Mouse (Mus musculus) c-Kit-positive CD71-positive TER-119-positive erythroid progenitor cells, embryonic 14.5 days (primary cell): Measurements from ENCODE around the gene Masp2.
A peak's percentile ranks its signal among the peaks of the same experiment; 100 is the strongest.

Experiments used
- DNase-seq: peaks from one replicate; pipeline ENCODE4 v3.0.0-alpha.2; 2013; ENCODE audit warnings: low spot score

The Masp2 gene

DNA sequence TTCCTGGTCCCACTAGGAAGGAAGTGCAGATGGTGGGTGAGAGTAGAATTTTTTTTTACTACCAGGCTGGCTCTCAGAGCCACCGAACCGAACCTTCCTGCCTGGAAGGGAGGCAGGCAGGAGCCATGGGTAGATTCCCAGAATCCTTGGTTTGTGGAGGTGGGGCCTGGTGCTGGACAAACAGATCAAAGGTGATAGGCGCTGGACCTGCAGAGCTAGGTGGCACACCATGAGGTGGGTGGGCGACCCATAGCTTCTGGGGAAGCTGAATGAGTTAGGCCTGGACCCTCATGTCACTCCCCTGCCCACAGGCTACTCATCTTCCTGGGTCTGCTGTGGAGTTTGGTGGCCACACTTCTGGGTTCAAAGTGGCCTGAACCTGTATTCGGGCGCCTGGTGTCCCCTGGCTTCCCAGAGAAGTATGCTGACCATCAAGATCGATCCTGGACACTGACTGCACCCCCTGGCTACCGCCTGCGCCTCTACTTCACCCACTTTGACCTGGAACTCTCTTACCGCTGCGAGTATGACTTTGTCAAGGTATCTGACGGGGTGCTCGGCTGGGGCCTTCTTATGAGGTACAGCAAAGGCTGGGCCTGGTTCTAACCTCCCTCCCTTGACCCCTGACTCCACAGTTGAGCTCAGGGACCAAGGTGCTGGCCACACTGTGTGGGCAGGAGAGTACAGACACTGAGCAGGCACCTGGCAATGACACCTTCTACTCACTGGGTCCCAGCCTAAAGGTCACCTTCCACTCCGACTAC lies at the start of gene Masp2:
Gene Masp2 (plus strand): TSS at position 198 of the 764 bp plus-strand sequence.
- no peak for DNase-seq

DNA sequence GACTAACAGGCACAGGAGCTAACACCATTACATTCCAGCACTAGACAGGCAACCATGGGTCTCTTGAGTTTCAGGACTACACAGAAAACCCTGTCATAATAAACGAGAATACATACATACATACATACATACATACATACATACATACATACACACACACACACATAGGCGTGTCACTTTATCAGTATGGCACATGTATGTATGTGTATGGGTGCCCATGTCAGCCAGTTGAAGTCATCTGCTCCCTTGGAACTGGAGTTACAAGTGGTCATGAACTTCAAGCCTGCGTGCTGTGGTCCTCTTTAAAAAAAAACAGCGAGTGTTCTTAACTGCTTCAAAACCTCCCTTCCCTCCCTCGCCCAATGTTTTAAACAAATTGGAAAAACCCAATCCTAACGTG lies 44.6 kb upstream of the Masp2 start:
- DNase-seq: no peak

DNA sequence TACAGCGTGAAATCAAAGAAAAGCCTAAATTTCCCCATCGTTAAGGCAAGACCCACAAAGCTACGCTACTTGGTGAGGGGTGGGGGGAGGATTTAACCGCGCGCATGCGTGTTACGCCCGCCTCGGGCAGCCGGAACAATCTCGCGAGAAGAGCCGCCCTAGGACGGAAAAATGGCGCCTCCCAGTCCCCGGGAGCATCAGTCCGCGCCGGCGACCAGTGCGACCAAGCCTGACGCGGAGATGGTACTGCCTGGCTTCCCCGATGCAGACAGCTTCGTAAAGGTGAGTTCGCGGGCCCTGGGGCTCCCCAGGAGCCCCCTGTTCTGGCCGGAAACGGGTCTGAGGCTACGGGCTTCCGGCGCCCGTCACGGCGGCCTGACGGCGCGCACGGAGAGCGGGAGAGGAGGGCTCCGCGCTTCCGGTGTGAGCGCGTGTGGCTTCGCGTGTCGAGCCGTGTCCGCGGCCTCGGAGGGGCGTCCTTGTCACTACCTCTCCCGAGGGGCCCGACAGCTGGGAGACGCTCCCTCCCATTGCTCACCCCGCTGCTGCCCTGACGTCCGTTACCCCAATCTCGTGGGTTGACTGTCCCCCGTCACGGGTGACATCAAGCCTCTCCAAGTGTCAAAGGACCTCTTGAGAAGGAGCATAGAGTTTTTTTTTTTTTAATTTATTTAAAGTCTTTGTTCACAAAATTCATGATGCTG lies 43.9 kb upstream of the Masp2 start, which contains the start of gene Exosc10:
Gene Exosc10 (plus strand): TSS at position 133 of the 704 bp plus-strand sequence.
- peak; percentile 85 for DNase-seq

DNA sequence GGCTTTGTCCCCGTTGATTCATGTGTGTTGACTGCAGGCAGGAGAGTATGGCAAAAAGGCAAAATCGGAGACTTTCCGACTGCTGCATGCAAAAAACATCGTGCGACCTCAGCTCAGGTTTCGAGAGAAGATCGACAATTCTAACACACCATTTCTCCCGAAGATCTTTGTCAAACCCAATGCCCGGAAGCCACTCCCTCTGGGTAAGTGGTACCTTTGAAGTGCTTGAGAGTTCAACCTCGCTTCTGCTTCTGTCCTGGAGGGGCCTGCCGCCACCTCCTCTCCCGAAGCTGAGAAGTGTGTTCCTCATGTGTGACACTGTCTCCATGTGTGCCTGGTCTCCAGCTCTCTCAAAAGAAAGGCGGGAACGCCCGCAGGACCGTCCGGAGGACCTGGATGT lies 39.7 kb upstream of the Masp2 start:
- DNase-seq: no peak

DNA sequence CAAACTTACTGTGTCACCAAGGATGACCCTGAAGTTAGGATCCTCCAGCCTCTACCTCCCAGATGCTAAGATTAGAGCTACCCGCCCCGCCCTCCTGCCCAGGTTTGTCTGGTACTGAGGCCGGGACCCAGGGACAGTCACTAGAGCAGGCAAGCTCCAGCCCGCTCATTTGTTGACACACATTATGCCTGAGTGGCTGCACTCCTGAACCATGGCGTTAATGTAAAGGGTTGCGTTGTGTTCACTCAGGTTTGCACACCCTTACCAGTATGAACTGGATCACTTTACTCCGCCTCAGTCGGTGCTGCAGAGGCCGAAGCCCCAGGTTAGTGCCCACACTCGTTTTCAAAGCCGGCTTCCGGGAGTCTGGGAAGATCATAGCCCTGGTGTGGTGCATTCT lies 38.8 kb upstream of the Masp2 start:
- DNase-seq: no peak

DNA sequence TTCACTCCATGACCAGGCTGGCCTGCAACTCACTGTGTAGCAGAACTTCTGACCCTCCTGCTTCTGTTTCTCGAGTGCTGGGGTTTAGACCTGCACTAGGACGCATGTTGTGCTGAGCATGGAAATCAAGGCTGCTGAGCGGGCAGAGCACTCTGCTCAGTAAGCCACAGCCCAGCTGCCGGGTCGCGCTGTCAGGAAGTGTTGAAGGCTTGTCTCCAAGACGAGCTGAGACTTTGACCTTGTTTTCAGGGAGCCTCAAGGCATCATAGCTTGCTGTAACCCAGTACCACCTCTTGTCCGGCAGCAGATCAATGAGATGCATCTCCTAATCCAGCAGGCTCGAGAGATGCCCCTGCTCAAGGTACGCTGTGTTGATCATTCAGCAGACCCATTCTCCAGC lies 32.2 kb upstream of the Masp2 start:
- no peak for DNase-seq

DNA sequence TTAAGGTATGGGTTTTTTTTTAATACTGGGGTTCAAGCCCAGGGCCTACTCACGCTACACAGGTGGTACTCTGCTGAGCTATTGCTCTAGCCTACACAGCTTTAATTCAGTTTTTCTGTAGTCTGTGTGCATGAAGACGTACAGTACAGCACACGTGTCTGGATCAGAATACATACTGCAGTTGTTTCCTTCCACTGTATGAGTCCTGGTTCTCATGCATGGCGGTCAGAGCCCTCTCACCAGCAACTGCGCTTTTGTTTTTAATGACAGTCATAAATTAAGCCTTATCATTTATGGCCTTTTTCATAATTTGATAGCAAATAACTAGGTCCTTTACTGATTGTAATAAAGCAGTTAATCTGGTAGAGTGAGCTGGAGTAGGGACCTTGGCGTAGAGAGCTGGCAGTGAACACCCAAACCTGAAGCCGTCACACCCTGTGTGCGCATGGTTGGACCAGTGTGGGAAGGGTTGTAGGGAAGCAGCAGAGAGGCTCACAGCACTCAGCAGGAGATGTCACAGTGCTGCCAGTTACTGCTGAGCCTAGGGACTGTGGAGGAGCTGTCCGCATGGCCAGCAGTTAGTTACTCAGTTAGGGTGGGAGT lies 31.6 kb upstream of the Masp2 start:
- no peak for DNase-seq

DNA sequence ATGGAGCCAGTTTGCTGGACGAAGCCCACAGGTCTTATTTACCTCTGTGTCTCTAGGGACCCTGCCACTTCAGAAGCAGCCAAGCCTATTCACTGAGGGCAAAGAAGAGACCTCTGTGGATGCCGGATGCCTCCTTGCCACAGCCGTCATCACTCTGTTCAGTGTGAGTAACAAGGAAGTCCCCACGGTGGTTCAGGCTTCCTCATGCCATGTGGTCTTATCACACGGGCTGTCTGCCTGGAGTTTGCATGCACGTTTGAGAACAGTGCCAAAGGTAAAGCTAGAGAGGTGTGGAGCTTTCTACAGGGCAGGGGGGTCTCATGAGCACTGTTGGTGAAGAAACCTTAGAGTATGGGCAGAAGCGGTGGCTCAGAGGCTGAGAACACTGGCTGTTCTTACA lies 29.1 kb upstream of the Masp2 start:
- DNase-seq: no peak

DNA sequence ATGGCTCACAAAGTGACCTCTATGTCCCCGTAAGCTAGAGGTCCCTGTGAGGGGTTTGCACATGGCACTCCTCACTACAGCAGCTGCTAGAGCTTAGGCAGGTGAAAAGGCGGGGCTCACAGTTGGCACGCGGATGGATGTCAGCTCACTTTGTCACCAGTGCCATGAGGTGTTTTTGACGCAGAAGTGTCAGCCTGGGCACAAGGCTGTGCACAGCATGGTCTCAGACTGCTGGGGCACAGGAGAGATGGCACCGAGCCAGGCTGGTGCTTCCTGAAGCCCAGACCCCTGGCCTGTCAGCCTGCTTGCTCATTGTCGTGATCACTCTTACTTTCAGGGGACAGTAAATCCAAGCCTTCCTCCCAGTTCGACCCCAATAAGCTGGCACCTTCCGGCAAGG lies 21.6 kb upstream of the Masp2 start:
- DNase-seq: no peak

DNA sequence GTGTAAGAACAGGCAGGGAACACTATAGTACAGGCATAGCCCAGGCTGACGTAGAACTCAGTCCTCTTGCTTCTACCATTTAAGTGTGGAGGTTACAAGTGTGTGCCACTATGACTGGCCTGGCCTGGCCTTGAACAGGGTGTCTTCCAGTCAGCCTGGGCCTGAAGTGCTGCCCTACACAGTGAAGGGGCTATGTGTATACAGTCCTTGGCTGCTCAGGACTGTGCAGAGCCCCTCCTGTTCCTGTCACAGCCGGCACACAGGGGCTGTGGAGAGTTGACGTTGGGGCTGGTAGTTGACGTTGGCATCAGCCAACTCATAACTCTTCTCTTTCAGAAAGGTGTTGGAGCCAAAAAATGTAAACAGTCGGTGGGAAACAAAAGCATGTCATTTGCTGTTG lies 20.9 kb upstream of the Masp2 start:
- DNase-seq: no peak

DNA sequence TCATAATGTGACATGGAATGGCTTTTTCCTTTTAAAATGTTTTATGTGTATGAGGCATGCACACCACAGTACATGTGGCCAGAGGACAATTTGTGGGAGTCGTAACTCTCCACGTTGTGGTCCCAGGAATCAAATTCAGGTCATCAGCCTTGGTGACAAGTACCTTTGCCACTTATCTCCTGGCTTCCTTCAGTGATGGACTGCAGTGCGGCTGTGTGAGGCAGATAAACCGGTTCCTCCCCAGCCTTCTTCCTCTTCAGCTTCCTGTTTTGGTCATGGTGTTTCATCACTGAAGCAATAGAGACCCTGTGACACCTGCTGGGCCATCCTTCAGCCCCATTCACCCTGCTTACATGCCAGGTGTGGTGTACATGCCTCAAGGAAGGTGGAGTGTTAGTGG lies 19.1 kb upstream of the Masp2 start:
- DNase-seq: no peak

DNA sequence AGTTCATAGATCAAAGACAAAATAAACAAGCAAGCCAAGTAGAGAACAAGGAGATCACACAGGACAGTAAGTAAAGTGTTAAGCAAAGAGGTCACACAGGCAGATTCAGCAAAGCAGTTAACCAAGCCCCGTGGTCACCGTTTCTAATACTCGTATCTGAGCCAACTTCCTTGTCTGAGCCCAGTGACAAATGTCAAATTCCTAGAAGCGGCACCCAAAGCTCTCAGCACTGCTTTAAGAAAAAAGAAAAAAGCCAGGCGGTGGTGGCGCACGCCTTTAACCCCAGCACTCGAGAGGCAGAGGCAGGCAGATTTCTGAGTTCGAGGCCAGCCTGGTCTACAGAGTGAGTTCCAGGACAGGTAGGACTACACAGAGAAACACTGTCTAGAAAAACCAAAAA lies 15.7 kb upstream of the Masp2 start:
- DNase-seq: no peak

DNA sequence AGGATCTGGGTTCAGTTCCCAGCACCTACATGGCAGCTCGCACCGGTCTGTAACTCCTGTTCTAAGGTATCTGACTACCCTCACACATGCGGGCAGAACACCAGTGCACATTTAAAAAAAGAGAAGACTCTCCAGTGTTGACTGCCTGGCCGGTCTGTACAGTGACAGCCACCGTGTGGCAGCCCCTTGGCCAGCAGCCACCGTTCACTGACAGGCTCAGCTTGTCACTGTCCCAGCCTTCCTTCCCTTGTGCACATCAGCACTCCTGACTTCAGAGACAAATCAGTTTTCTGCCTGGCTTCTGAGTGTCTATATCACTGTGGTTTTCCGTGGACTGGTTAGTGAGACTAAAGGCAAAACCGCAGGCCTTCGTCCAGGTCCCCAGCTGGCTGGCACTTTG lies 13.6 kb upstream of the Masp2 start:
- no peak for DNase-seq

DNA sequence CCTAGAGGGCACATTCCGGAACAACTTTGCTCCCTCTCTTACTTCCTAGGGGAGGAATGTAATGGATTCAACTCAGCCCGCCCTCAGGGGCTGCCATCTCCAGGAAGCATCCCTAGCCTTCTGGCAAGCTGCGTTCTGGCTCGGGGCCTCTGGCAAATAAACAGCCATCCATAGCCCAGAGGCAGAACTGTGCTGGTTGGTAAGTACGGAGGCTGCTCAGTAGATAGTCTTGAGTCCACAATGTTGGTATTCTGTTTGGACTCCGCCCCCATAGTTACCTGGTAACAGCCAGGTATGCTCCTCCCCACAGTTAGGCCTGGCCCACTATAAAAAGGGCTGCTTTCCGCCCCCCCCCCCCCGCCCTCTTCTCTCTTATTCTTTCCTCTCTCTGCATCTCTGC lies 12.8 kb upstream of the Masp2 start:
- DNase-seq: no peak

DNA sequence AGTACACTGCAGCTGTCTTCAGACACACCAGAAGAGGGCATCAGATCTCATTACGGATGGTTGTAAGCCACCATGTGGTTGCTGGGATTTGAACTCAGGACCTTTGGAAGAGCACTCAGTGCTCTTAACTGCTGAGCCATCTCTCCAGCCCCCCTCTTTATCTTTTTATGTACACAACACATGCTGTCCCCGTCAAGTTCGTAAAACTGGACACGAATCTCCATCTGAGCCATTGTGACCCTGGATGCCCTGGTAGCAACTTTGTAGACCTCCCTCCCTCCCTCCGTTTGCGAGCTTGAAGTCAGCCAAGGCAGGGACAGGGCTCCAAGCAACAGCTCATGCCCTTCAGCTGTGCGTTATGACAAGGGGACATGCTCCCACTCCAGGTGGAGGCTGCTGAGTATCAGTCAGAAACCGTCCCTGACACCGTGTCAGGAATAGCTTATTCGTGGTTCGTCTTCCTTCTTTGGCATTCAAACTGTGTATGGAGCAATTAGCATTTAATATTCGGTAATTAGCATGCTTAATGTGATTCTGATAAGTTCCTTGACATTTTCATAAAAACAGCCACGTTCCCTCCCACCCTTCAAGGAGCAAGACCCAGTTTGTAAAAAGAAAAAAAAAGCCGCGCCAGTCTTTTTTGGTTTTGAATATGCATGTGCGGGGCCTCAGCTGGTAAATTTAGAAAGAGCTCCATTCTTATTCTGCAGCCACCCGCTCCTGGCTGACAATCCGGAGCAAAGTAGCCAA lies 11.8 kb upstream of the Masp2 start:
- DNase-seq: peak; percentile 34

DNA sequence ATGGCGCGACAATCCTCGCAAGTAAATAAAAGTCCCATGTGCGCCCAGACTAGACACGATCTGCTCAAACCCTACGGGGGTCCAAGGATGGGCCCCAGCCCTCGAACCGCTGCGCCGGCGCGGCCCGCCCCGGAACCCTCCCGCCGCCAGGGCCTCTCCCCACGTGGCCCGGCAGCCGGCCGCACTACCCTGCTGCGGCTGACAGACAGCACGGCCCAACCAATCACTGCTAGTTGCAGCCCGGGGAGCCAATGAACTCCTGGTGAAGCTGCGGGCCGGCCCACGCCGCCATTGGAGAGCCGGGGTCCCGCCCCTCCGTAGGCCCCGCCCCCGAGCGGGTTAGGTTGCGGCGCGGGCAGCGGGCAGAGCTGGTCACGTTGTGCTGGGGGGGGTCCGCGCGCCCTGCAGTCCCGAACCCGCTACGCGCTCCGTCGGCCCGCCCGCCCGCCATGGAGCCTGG lies 11.2 kb upstream of the Masp2 start, which contains the start of gene Srm:
Gene Srm (plus strand): TSS at position 333 of the 460 bp plus-strand sequence.
- peak; percentile 93 for DNase-seq

DNA sequence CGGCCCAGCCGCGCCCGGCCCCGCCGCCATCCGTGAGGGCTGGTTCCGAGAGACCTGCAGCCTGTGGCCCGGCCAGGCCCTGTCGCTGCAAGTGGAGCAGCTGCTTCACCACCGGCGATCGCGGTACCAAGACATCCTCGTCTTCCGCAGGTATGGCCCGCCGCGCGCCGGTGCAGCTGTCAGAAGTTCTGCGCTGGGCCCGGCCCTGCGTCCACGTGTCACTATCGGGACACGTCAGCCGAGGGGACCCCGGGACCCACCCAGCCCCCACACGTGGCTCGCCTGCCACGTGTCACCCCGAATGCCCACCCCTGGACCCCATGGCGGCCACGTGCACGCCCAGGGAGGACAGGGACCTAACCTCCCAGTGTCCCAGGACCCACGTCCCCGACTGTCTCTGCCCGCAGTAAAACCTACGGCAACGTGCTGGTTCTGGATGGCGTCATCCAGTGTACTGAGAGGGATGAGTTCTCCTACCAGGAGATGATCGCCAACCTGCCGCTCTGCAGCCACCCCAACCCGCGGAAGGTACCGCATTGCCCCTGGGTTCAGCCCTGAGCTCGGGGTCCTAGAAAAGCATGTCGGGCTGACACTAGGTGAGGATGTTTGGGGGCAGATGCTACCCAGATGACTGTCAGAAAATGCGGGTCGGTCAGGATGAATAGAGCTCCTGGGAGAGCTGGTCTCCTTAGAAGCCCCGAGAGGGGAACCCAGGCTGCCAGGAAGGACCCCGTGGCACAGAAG lies 10.5 kb upstream of the Masp2 start:
- peak; percentile 20 for DNase-seq

DNA sequence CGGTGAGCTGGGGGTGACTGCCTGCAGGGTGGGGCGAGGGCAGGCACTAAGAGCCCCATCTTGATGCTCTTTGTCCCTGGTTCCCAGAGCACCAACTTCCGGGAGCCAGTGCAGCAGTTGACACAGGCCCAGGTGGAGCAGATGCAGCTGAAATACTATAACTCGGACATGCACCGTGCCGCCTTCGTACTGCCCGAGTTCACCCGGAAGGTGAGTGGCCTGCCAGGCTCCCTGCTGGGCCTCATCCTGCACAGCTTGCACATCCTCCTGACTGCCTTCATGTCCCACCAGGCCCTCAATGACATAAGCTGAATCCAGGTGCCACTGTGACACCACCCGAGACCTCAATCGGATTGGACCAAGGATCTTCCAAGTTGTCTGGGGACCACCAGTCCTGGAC lies 8.4 kb upstream of the Masp2 start:
- no peak for DNase-seq

DNA sequence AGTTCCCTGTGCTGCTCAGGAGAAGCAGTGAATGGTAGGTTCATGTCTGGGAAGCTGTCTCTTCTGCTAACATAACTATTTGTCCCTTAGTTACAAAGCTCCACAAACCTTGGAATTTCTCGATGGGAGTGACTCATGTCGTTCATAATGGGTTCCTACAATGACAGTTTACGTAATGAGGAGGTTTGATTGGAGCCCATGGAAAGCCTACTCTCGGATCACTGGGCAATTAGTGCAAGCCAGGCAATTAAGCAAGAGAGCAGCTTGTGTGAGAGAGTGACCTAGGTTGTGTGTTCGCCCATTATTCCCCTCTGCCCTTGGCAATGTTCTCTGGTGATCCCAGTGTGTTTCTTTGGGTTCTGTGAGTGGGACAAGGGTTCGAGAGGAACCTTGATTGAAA lies 6.4 kb upstream of the Masp2 start:
- no peak for DNase-seq

DNA sequence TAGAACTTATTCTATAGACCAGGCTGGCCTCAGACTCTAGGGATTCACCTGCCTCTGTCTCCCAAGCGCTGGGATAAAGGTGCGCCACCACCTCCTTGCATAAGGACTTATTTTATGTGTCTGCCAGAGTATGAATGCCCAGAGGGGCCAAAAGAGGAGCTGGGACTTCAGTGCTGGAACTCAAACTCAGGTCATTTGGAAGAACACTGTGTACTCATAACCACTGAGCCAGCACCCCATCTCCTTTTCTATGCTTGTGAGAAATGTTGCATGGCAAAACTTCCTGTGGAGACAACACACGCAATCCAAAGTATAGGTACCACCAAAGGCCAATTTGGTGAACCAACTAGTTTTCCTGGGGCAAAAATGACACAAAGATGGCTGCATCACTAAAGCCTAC lies 5.6 kb upstream of the Masp2 start:
- DNase-seq: no peak

DNA sequence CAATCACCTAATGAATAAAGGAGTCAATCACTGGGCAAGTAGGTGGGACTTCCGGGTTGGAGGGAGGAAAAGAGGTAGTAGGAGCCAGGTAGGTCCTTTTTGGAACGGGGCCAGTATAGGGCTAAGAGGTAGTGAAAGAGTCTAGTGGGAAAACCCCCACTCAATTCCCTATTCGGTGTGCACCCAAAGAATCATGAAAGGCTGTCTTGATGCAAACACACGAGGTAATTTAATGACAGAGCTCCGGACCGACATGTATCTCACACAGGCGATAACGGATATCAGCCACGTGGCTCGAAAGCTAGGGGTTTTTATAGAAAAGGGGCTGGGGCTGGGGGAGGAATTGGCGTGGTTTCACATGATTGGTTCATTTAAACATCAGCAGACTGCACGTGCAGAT lies 3.5 kb upstream of the Masp2 start:
- DNase-seq: no peak

DNA sequence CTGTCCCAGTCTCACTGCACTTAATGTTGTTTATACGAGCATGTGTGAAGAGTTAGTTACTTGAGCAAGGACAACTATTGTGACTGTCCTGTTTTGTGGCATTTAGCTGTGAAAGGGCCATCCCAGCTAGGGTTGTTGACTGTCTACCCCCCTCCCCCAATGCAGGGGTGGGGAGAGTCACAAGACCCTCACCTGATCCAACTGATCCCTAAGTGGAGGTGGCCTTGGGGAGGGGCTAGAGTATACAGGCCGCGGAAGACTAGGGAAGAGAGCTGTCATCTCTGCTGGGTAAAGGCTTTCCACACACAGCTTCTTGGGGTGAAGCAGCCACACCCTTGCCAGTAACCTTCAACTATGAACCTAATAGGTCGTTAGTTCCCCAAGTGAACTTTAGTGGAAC lies 2.0 kb upstream of the Masp2 start:
- DNase-seq: no peak
